Mouse (Mus musculus): Measurements from ENCODE around the gene Gbe1.

GRCm38 (mm10) chr16:70351641-70352280, 38.0 kb downstream of the Gbe1 start:
- TF ChIP-seq CTCF (IDR thresholded peaks at IDR 0.05; ENCODE audit: extremely low read depth, insufficient read depth, low read length): no peak
- TF ChIP-seq POLR2A (IDR thresholded peaks at IDR 0.05; ENCODE audit: extremely low read depth, insufficient read depth, low read length): no peak
